Mouse (Mus musculus): ENCODE results near the gene Calml4. TPM values are rescaled to one million over a fixed set of nuclear protein-coding genes. Genes with fewer than 3 reads are reported as not detected.

Calml4 gene
- polyA plus RNA-seq, 1 experiment from 2014 or later: 6.0 TPM

DNA sequence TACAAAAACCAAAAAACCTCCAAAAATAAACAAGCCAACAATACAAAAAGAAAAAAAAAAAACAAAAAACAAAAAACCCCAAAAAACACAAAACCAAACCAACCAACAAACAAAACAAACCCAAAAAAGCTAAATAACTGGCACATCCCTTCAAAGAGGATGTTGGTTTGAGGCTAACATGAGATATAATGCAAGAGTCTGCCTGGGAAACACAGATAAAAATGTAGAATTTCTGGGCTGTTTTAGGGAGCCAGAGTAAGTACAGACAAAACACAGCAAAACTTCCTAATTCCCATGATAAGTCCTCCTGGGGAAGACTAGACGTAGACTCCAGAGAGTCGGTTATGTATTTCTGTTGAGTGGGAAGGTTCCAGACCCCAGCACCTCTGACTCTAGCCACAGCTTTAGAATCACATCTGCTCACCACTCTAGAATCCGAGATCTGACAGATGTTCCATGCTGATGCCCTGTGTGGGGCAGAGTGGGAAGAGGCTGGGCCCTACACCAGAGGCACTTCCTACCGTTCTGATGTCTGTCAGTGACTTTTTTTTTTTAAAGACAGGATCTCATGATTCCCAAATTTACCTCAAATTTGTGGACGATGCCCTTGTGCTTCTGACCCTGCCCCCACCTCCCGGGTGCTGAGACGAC, 19.2 kb downstream of the Calml4 start:
- no peak overlapping the region for H3K9ac ChIP-seq (replicated peaks; ENCODE audit: low read depth, low read length)

GRCm38 (mm10) chr9:62877825-62878224, 19.9 kb downstream of the Calml4 start:
- Histone ChIP-seq H3K9me3 (ENCODE audit: control insufficient read depth, low read length) (no peaks in the 10 kb centered on the region), H3K36me3 (ENCODE audit: control insufficient read depth, insufficient read depth) (peaks cover 9% of the 10 kb centered on the region; the same call in 1 of the 2 replicates), H3K4me2 (ENCODE audit: low read length) (no peak overlapping the region), H3K4me1 (replicated peaks; ENCODE audit: control insufficient read depth, insufficient read depth, low read length) (no peaks in the 10 kb centered on the region), H3K4me3 (replicated peaks; ENCODE audit: low read length) (no peak overlapping the region), H3K27ac (ENCODE audit: low read length) (no peak overlapping the region), H3K27me3 (replicated peaks; ENCODE audit: control insufficient read depth, insufficient read depth, low read length) (no peaks in the 10 kb centered on the region), H3K9ac (replicated peaks; ENCODE audit: low read depth, low read length) (no peak overlapping the region)
- no peak for ATAC-seq
- WGBS: 91% methylated on average over 2 of the region's 2 CpGs

More for the DNA sequence above, 19.2 kb downstream of the Calml4 start:
- no peaks in the 10 kb centered on the region for H3K9me3 ChIP-seq (ENCODE audit: control insufficient read depth, low read length)
- H3K27ac ChIP-seq (ENCODE audit: low read length): no peak overlapping the region
- no peak overlapping the region for H3K4me3 ChIP-seq (replicated peaks; ENCODE audit: low read length)
- ATAC-seq: no peak
- 87% methylated on average over 7 of the region's 7 CpGs for WGBS
- no peaks in the 10 kb centered on the region for H3K27me3 ChIP-seq (replicated peaks; ENCODE audit: control insufficient read depth, insufficient read depth, low read length)
- H3K4me2 ChIP-seq (ENCODE audit: low read length): no peak overlapping the region
- peaks cover 5% of the 10 kb centered on the region; the same call in 1 of the 2 replicates for H3K36me3 ChIP-seq (ENCODE audit: control insufficient read depth, insufficient read depth)
- H3K4me1 ChIP-seq (replicated peaks; ENCODE audit: control insufficient read depth, insufficient read depth, low read length): no peaks in the 10 kb centered on the region

DNA sequence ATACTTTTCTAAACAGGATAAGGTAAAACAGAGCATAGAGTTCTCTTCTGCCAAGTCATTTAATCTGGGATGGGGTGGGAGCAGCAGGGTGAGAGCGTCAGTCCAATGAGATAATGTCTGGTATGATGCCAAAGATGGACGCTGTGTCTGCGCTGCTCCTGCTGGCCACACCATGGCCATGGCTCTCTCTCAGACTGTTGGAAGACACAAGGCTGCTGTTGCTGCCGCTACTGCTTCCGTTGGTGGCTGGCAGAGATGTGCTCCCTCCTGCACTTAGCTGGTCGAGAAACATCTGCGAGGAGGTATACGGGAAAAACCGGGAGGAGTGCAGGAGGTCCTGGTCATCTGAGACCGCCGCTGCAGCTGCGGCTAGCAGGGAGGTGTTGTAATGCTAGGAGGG, 24.0 kb downstream of the Calml4 start:
- H3K4me3 ChIP-seq (replicated peaks; ENCODE audit: low read length): no peak overlapping the region
- H3K4me2 ChIP-seq (ENCODE audit: low read length): no peak overlapping the region
- H3K36me3 ChIP-seq (ENCODE audit: control insufficient read depth, insufficient read depth): peaks cover 12% of the 10 kb centered on the region; the same call in 1 of the 2 replicates
- no peak overlapping the region for H3K27ac ChIP-seq (ENCODE audit: low read length)
- WGBS: 83% methylated on average over 12 of the region's 12 CpGs
- no peaks in the 10 kb centered on the region for H3K27me3 ChIP-seq (replicated peaks; ENCODE audit: control insufficient read depth, insufficient read depth, low read length)
- H3K9me3 ChIP-seq (ENCODE audit: control insufficient read depth, low read length): no peaks in the 10 kb centered on the region
- H3K4me1 ChIP-seq (replicated peaks; ENCODE audit: control insufficient read depth, insufficient read depth, low read length): no peaks in the 10 kb centered on the region
- ATAC-seq: no peak
- no peak overlapping the region for H3K9ac ChIP-seq (replicated peaks; ENCODE audit: low read depth, low read length)

DNA sequence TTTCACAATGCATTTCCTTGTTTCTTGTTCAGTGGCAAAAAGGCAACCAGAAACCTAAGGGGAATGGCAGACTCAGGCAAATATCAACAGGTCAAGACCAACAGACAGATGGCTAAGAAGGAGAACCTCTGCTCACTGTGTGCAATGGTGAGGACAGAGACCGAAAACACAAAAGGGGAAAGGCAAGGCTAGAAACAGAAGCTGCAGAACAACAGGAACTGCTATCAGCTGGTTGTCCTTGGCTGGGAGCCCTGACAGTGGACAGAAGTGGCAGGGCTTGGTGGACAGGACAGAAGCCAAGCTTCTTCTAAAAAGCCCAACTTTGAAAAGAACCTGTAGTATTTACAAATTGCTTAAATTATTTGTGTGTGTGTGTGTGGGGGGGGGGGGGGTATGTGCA, 36.6 kb downstream of the Calml4 start:
- no peak overlapping the region for H3K4me3 ChIP-seq (replicated peaks; ENCODE audit: low read length)
- no peak overlapping the region for H3K27ac ChIP-seq (ENCODE audit: low read length)
- no peak overlapping the region for H3K4me2 ChIP-seq (ENCODE audit: low read length)
- no peaks in the 10 kb centered on the region for H3K9me3 ChIP-seq (ENCODE audit: control insufficient read depth, low read length)
- H3K4me1 ChIP-seq (replicated peaks; ENCODE audit: control insufficient read depth, insufficient read depth, low read length): no peaks in the 10 kb centered on the region
- H3K9ac ChIP-seq (replicated peaks; ENCODE audit: low read depth, low read length): no peak overlapping the region
- no peaks in the 10 kb centered on the region for H3K27me3 ChIP-seq (replicated peaks; ENCODE audit: control insufficient read depth, insufficient read depth, low read length)
- WGBS: 74% methylated on average over 1 of the region's 1 CpGs
- no peak for ATAC-seq
- peaks cover 7% of the 10 kb centered on the region for H3K36me3 ChIP-seq (ENCODE audit: control insufficient read depth, insufficient read depth)

DNA sequence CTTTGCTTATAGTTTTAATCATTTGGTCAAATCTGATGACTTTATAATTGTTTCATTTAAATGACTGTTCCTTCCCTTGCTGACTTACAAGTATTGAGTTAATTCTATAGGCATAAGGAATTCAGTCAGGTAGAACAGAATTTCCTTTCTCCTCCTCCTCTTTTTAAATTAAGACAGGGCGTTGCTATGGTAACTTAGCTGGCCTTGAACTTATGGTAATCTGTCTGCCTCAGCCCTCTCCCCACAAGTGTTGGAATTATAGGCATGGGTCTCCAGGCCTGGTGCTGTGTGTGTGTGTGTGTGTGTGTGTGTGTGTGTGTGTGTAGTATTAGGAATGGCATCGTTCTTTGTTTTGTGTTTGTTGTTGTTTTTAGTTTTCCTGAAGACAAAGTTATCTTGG, 43.9 kb downstream of the Calml4 start:
- H3K9ac ChIP-seq (replicated peaks; ENCODE audit: low read depth, low read length): no peak overlapping the region
- 64% methylated on average over 2 of the region's 2 CpGs for WGBS
- H3K4me3 ChIP-seq (replicated peaks; ENCODE audit: low read length): no peak overlapping the region
- no peaks in the 10 kb centered on the region for H3K27me3 ChIP-seq (replicated peaks; ENCODE audit: control insufficient read depth, insufficient read depth, low read length)
- H3K9me3 ChIP-seq (ENCODE audit: control insufficient read depth, low read length): no peaks in the 10 kb centered on the region
- no peak overlapping the region for H3K4me2 ChIP-seq (ENCODE audit: low read length)
- H3K27ac ChIP-seq (ENCODE audit: low read length): no peak overlapping the region
- no peak for ATAC-seq
- H3K36me3 ChIP-seq (ENCODE audit: control insufficient read depth, insufficient read depth): peaks cover 3% of the 10 kb centered on the region; the same call in 1 of the 2 replicates
- H3K4me1 ChIP-seq (replicated peaks; ENCODE audit: control insufficient read depth, insufficient read depth, low read length): no peaks in the 10 kb centered on the region

GRCm38 (mm10) chr9:62903841-62904240, 46.0 kb downstream of the Calml4 start:
- Histone ChIP-seq H3K4me2 (ENCODE audit: low read length) (no peak overlapping the region), H3K27me3 (replicated peaks; ENCODE audit: control insufficient read depth, insufficient read depth, low read length) (no peaks in the 10 kb centered on the region), H3K9me3 (ENCODE audit: control insufficient read depth, low read length) (no peaks in the 10 kb centered on the region), H3K27ac (ENCODE audit: low read length) (no peak overlapping the region), H3K4me3 (replicated peaks; ENCODE audit: low read length) (no peak overlapping the region), H3K9ac (replicated peaks; ENCODE audit: low read depth, low read length) (no peak overlapping the region), H3K4me1 (replicated peaks; ENCODE audit: control insufficient read depth, insufficient read depth, low read length) (no peaks in the 10 kb centered on the region), H3K36me3 (ENCODE audit: control insufficient read depth, insufficient read depth) (peaks cover 3% of the 10 kb centered on the region; the same call in 1 of the 2 replicates)
- ATAC-seq: no peak
- WGBS: 98% methylated on average over 2 of the region's 2 CpGs

- no peak overlapping the region for H3K9ac ChIP-seq (replicated peaks; ENCODE audit: low read depth, low read length)
- no peak for ATAC-seq
- H3K4me3 ChIP-seq (replicated peaks; ENCODE audit: low read length): no peak overlapping the region
- no peaks in the 10 kb centered on the region for H3K4me1 ChIP-seq (replicated peaks; ENCODE audit: control insufficient read depth, insufficient read depth, low read length)
- no peak overlapping the region for H3K27ac ChIP-seq (ENCODE audit: low read length)
- H3K9me3 ChIP-seq (ENCODE audit: control insufficient read depth, low read length): no peaks in the 10 kb centered on the region
- WGBS: 97% methylated on average over 8 of the region's 8 CpGs
- H3K4me2 ChIP-seq (ENCODE audit: low read length): no peak overlapping the region
- H3K27me3 ChIP-seq (replicated peaks; ENCODE audit: control insufficient read depth, insufficient read depth, low read length): no peaks in the 10 kb centered on the region
- peaks cover 3% of the 10 kb centered on the region; the same call in 1 of the 2 replicates for H3K36me3 ChIP-seq (ENCODE audit: control insufficient read depth, insufficient read depth)
These were observed 47.2 kb downstream of the Calml4 start for GRCm38 (mm10) chr9:62905039-62905438.

DNA sequence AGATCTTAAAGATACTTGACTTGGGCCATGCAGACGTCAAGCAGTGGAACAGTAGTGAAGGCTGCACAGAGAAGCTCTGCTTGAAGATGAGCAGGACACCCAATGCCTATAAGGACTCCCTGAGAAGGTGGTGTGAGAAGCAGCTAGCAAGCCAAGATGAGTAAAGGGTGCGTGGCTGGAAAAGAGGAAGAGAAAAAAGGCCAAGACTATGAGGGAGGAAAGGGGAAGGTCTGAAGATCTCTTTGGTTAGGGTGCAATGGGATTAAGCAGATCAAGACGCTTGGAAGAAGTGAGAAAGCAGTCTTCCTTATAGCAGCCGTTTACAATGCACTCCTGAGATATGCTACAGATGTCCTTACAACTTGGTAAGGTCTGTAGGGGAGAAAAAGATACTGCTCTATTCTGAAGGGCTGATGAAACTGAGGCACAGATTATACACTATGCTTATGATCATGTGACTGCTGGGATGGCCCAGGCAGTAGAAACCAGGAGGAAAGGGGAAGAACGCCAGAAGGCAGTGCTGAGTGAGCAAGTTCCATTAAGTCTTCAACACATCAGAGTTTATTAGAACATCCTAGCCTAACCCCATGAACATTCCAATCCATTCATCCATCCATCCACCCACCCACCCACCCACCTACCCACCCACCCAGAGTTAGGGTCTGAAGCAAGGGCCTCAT, 55.6 kb downstream of the Calml4 start:
- Histone ChIP-seq H3K4me1 (replicated peaks; ENCODE audit: control insufficient read depth, insufficient read depth, low read length) (no peaks in the 10 kb centered on the region), H3K27me3 (replicated peaks; ENCODE audit: control insufficient read depth, insufficient read depth, low read length) (no peaks in the 10 kb centered on the region)

DNA sequence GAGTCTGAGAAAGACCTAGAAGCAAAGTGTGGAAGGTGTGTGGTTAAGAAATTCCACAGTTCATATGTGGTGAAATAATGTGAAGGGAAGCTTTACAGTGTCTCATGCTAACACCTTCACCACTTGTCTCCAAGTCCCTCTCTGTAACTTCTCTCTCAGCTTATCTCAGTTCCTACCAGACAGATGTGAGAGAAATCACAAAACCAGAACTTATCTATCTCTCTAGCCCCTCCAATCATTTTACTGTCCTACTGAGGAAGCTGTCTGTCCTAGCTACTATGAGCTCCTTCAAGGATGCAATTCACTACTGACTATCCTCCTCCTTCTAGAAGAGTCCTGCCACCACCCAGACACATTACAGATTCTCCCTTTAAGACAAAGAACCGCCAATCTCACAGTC, 59.2 kb downstream of the Calml4 start:
- no peaks in the 10 kb centered on the region for H3K27me3 ChIP-seq (replicated peaks; ENCODE audit: control insufficient read depth, insufficient read depth, low read length)
- no peak overlapping the region for H3K9ac ChIP-seq (replicated peaks; ENCODE audit: low read depth, low read length)
- no peak overlapping the region for H3K4me2 ChIP-seq (ENCODE audit: low read length)
- H3K36me3 ChIP-seq (ENCODE audit: control insufficient read depth, insufficient read depth): peaks cover 7% of the 10 kb centered on the region
- no peak for ATAC-seq
- no peaks in the 10 kb centered on the region for H3K9me3 ChIP-seq (ENCODE audit: control insufficient read depth, low read length)
- 88% methylated on average over 1 of the region's 1 CpGs for WGBS
- no peak overlapping the region for H3K27ac ChIP-seq (ENCODE audit: low read length)
- no peak overlapping the region for H3K4me3 ChIP-seq (replicated peaks; ENCODE audit: low read length)
- no peaks in the 10 kb centered on the region for H3K4me1 ChIP-seq (replicated peaks; ENCODE audit: control insufficient read depth, insufficient read depth, low read length)

More for the DNA sequence above, 55.6 kb downstream of the Calml4 start:
- H3K36me3 ChIP-seq (ENCODE audit: control insufficient read depth, insufficient read depth): peaks cover 7% of the 10 kb centered on the region
- ATAC-seq: no peak
- WGBS: 93% methylated on average over 5 of the region's 5 CpGs
- no peak overlapping the region for H3K27ac ChIP-seq (ENCODE audit: low read length)
- H3K9me3 ChIP-seq (ENCODE audit: control insufficient read depth, low read length): no peaks in the 10 kb centered on the region
- H3K4me2 ChIP-seq (ENCODE audit: low read length): no peak overlapping the region
- H3K4me3 ChIP-seq (replicated peaks; ENCODE audit: low read length): no peak overlapping the region
- H3K9ac ChIP-seq (replicated peaks; ENCODE audit: low read depth, low read length): no peak overlapping the region
